ENCODE assay signal across 11 mouse cellular contexts in the genomic region with DNA sequence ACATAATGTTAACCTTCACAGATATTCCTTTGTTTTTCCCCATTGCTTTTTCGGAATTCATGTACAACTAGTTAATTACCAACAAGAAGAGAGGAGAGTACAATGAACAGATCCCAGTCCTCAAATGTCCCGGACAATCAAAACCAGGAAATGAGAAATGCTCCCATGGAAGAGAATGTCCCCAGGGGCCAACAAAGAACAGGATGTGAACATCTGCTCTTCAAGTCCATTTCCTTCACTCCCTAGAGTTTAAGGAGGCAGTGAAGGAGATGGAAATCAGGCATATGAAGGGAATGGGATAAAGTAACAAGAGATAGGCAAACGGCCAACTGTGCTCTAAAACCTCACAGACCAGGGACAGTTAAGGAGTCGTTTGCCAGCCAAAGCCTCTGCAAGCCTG. TPM values are rescaled to one million over a fixed set of nuclear protein-coding genes. Genes with fewer than 3 reads are reported as not detected.
DNase-seq lines count a peak whose midpoint lies in the region; ATAC-seq lines count a peak whose summit lies in the region.
"Had no signal": no experiment of that assay in that cellular context is flagged by ENCODE, and none has a peak within 500 bp of the region (broad histone marks: within the 10 kb centered on the region; RNA-seq: fewer than 3 reads in every experiment).

No protein-coding gene starts in this region.

- no peak overlapping the region for H3K4me3 ChIP-seq in lung, embryonic 15.5 days
- H3K4me3 ChIP-seq: forebrain, embryonic 15.5 days; stomach, embryonic 15.5 days had no signal

- intact Hi-C loops in heart, postnatal 36 days (cut with DNase I): no loop called here

- 25% methylated on average over 4 of the region's 4 CpGs for WGBS in lung, embryonic 15.5 days

- H3K27me3 ChIP-seq in lung, embryonic 15.5 days: no peaks in the 10 kb centered on the region
- H3K27me3 ChIP-seq: forebrain, embryonic 15.5 days; Patski; stomach, embryonic 15.5 days had no signal

- H3K9me3 ChIP-seq in lung, embryonic 15.5 days: no peaks in the 10 kb centered on the region
- H3K9me3 ChIP-seq: forebrain, embryonic 15.5 days; stomach, embryonic 15.5 days had no signal

- H3K27ac ChIP-seq in lung, embryonic 15.5 days: peak overlapping the region; percentile 34
- H3K27ac ChIP-seq: forebrain, embryonic 15.5 days; stomach, embryonic 15.5 days had no signal

- H3K4me1 ChIP-seq in lung, embryonic 15.5 days: peaks cover 15% of the 10 kb centered on the region

- DNase-seq in lung, postnatal 14 days: no peak
- DNase-seq in embryo, embryonic 11.5 days (ENCODE audit: low read depth, low spot score): peak; percentile 35
- peak; percentile 12 to 39 for DNase-seq in heart, postnatal 36 days
- DNase-seq in mesoderm, embryonic 11.5 days (ENCODE audit: low read depth, low spot score): peak; percentile 77
- DNase-seq in frontal cortex, postnatal 36 days (ENCODE audit: low spot score in 2 of 2): no peak
- DNase-seq in layer of hippocampus, postnatal 10 days (ENCODE audit: low spot score in 2 of 2): no peak

- H3K36me3 ChIP-seq in lung, embryonic 15.5 days: no peaks in the 10 kb centered on the region
- H3K36me3 ChIP-seq: forebrain, embryonic 15.5 days; stomach, embryonic 15.5 days had no signal

- ATAC-seq in lung, embryonic 15.5 days (ENCODE audit: borderline replicate concordance, extremely low read depth, low FRiP score, low TSS enrichment): no peak
- ATAC-seq in erythroblast, adult 5-6 weeks (replicated peaks; ENCODE audit: low FRiP score, poor library complexity, severe bottlenecking): no peak
- ATAC-seq: forebrain, embryonic 15.5 days; Patski had no signal

- no peak overlapping the region for H3K4me2 ChIP-seq in lung, embryonic 15.5 days
- H3K4me2 ChIP-seq: forebrain, embryonic 15.5 days; stomach, embryonic 15.5 days had no signal

- H3K9ac ChIP-seq in lung, embryonic 15.5 days: no peak overlapping the region
- H3K9ac ChIP-seq: forebrain, embryonic 15.5 days; stomach, embryonic 15.5 days had no signal

RNA-seq across cellular contexts. Expression of a gene that starts 53.3 kb away (rescaled TPM):
- polyA plus RNA-seq in lung, embryonic 15.5 days (2015; fragmentation: Nextera tagmentation; extraction: Ambion mirVana): 58.4 and 60.8 TPM in 2 replicates
- total RNA-seq in heart, postnatal 36 days (2021): 10 to 100 TPM; 33.2 to 33.8 TPM
- total RNA-seq in erythroblast, adult 5-6 weeks (2015; ENCODE audit: low replicate concordance): not detected in 2 replicates
- not detected in 2 replicates for total RNA-seq in erythroblast, adult 5-6 weeks (2017; ENCODE audit: low replicate concordance)
- 100 to 1,000 TPM; 697 to 727 TPM for total RNA-seq in layer of hippocampus, postnatal 10 days (2021)

Comparison
In these comparisons a context has a peak if more than half of its experiments do, and no peak if none do; other contexts are left out.
1. DNase-seq: peak in embryo, embryonic 11.5 days (single experiment), heart, postnatal 36 days (2 of 2) and mesoderm, embryonic 11.5 days (single experiment); none in lung, postnatal 14 days (single experiment), frontal cortex, postnatal 36 days (0 of 2) and layer of hippocampus, postnatal 10 days (0 of 2).
2. RNA of a gene that starts 53.3 kb away (total RNA-seq): 697 to 727 TPM in layer of hippocampus, postnatal 10 days and 33.2 to 33.8 TPM in heart, postnatal 36 days; not detected in erythroblast, adult 5-6 weeks; every median in the first group is over 10 times any median in the second.